Mouse (Mus musculus): ENCODE results near the gene Strap.
A peak's percentile ranks its signal among the peaks of the same experiment; 100 is the strongest.
"Not testable (repeated sequence)": the region's sequence is repeated elsewhere in the genome, so short reads cannot be mapped to it uniquely, and the experiment has no call there.

Gene Strap

GRCm38 (mm10) chr6:137734846-137735609, at the start of gene Strap:
Gene Strap, plus strand, starts transcription at chr6:137735078.
- peak; percentile 97 for ATAC-seq (ENCODE audit: insufficient number of reproducible peaks, low FRiP score, low TSS enrichment)

- ATAC-seq (ENCODE audit: insufficient number of reproducible peaks, low FRiP score, low TSS enrichment): no peak
Observed at GRCm38 (mm10) chr6:137687667-137688066, 47.2 kb upstream of the Strap start.

- no peak for ATAC-seq (ENCODE audit: insufficient number of reproducible peaks, low FRiP score, low TSS enrichment)
Observed at GRCm38 (mm10) chr6:137688079-137688478, 46.8 kb upstream of the Strap start.

- no peak for ATAC-seq (ENCODE audit: insufficient number of reproducible peaks, low FRiP score, low TSS enrichment)
Observed at GRCm38 (mm10) chr6:137688506-137689105, 46.3 kb upstream of the Strap start.

GRCm38 (mm10) chr6:137690550-137691119, 44.2 kb upstream of the Strap start:
- ATAC-seq (ENCODE audit: insufficient number of reproducible peaks, low FRiP score, low TSS enrichment): no peak

- ATAC-seq (ENCODE audit: insufficient number of reproducible peaks, low FRiP score, low TSS enrichment): no peak
Observed at GRCm38 (mm10) chr6:137694310-137694709, 40.6 kb upstream of the Strap start.

- no peak for ATAC-seq (ENCODE audit: insufficient number of reproducible peaks, low FRiP score, low TSS enrichment)
Observed at GRCm38 (mm10) chr6:137695046-137695445, 39.8 kb upstream of the Strap start.

GRCm38 (mm10) chr6:137696445-137697204, 38.3 kb upstream of the Strap start:
- no peak for ATAC-seq (ENCODE audit: insufficient number of reproducible peaks, low FRiP score, low TSS enrichment)

- no peak for ATAC-seq (ENCODE audit: insufficient number of reproducible peaks, low FRiP score, low TSS enrichment)
Observed at GRCm38 (mm10) chr6:137699434-137699833, 35.4 kb upstream of the Strap start.

GRCm38 (mm10) chr6:137702186-137702585, 32.7 kb upstream of the Strap start:
- no peak for ATAC-seq (ENCODE audit: insufficient number of reproducible peaks, low FRiP score, low TSS enrichment)

GRCm38 (mm10) chr6:137702918-137703317, 32.0 kb upstream of the Strap start:
- ATAC-seq (ENCODE audit: insufficient number of reproducible peaks, low FRiP score, low TSS enrichment): no peak

GRCm38 (mm10) chr6:137703431-137703830, 31.4 kb upstream of the Strap start:
- ATAC-seq (ENCODE audit: insufficient number of reproducible peaks, low FRiP score, low TSS enrichment): no peak

GRCm38 (mm10) chr6:137704300-137704939, 30.5 kb upstream of the Strap start:
- ATAC-seq (ENCODE audit: insufficient number of reproducible peaks, low FRiP score, low TSS enrichment): no peak

- no peak for ATAC-seq (ENCODE audit: insufficient number of reproducible peaks, low FRiP score, low TSS enrichment)
Observed at GRCm38 (mm10) chr6:137706209-137706608, 28.7 kb upstream of the Strap start.

GRCm38 (mm10) chr6:137708726-137709405, 26.0 kb upstream of the Strap start:
- ATAC-seq (ENCODE audit: insufficient number of reproducible peaks, low FRiP score, low TSS enrichment): not testable (repeated sequence)

- no peak for ATAC-seq (ENCODE audit: insufficient number of reproducible peaks, low FRiP score, low TSS enrichment)
Observed at GRCm38 (mm10) chr6:137710179-137711037, 24.5 kb upstream of the Strap start.

- ATAC-seq (ENCODE audit: insufficient number of reproducible peaks, low FRiP score, low TSS enrichment): no peak
Observed at GRCm38 (mm10) chr6:137712654-137713309, 22.1 kb upstream of the Strap start.

- ATAC-seq (ENCODE audit: insufficient number of reproducible peaks, low FRiP score, low TSS enrichment): no peak
Observed at GRCm38 (mm10) chr6:137713310-137713664, 21.6 kb upstream of the Strap start.
